Mouse (Mus musculus): ENCODE results near the gene Tbc1d22a. TPM values are rescaled to one million over a fixed set of nuclear protein-coding genes. Genes with fewer than 3 reads are reported as not detected.
"Not testable (repeated sequence)": the region's sequence is repeated elsewhere in the genome, so short reads cannot be mapped to it uniquely, and the experiment has no call there.

The Tbc1d22a gene
- total RNA-seq, 2 experiments from 2014 or later = 16.5 to 20.6 TPM

- not testable (repeated sequence) for DNase-seq
Measured at GRCm38 (mm10) chr15:86181321-86181720, 32.9 kb upstream of the Tbc1d22a start.

- DNase-seq = peak; percentile 63
Measured at GRCm38 (mm10) chr15:86181941-86182439, 32.3 kb upstream of the Tbc1d22a start.

DNA sequence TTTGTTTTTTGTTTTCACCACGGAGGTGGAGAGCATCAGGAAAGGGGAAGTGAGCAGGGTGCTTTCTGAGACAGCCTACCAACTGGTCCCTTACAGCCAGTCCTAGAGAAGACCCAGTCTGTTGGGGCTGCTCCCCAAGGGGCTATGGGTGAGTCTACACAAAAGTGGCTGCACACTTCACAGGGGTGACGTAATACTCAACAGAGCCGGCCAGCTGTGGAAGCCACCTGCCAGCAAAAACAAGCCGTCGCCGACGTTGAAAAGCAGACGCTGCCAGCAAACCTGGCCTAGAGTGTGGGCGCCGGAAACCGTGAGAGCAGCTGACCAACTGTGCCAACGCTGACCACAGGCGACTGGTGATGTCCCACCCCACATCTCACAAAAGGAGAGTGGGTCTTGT is 31.6 kb upstream of the Tbc1d22a start:
- DNase-seq = peak; percentile 77

DNA sequence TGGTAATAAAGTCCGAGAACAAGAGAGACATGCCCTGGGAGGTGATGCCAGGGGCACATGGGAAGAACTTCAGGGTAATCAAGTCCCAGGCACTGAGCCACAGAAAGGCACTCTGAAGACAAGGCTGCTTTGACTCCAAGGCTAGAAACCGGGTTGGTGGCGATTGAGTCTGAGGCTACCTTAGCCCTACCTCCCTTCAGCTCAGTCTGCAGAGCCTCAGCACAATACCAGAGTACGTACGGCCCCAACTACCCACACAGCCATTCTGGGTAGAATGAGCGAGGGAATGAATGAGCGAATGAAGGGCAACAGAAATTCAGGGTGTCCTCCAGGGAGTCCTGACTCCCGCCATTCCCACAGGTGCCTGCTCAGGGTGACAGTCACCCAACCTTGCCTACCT is 30.8 kb upstream of the Tbc1d22a start:
- no peak for DNase-seq

GRCm38 (mm10) chr15:86184071-86184470 is 30.2 kb upstream of the Tbc1d22a start:
- DNase-seq = no peak

DNA sequence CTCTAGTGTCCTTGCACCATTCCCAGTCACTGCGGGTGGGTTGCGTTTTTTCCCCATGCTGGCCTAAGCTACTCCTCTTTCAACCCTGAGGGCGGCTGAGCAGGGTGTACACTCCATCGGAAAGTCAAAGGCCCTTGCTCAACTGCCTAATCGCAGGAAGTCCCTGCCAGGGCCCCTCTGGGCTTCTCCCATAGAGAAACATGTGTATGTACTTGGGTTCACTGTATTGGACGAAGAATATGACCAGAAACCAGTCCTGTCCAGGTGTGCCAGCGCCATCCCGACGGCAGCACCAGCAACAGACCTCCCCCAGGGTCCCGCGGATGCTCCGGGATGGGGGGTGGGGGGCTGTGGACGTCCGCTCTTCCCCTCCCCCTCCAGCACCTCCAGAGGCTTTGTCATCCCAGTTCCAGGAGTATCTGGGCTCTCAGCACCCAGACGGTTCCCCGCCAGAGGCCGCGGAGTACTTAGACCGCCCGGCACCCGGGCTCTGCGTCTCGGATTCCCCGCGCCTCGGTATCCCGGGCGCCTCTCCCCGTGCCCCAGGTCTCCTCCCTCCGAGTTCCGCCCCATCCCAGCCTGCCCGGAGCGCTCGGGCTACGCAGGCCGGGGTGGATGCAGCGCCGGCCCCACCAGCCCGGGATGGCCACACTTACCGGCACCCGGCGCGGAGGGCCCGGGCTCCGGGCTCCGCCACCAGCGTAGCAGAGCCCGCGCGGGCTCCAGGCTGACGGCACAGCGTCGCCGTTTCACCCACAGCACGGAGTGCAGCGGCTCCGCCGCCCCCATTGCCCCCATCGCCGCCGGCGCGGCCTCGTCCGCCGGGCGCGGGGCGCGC is 29.2 kb upstream of the Tbc1d22a start:
- DNase-seq = peak; percentile 59

DNA sequence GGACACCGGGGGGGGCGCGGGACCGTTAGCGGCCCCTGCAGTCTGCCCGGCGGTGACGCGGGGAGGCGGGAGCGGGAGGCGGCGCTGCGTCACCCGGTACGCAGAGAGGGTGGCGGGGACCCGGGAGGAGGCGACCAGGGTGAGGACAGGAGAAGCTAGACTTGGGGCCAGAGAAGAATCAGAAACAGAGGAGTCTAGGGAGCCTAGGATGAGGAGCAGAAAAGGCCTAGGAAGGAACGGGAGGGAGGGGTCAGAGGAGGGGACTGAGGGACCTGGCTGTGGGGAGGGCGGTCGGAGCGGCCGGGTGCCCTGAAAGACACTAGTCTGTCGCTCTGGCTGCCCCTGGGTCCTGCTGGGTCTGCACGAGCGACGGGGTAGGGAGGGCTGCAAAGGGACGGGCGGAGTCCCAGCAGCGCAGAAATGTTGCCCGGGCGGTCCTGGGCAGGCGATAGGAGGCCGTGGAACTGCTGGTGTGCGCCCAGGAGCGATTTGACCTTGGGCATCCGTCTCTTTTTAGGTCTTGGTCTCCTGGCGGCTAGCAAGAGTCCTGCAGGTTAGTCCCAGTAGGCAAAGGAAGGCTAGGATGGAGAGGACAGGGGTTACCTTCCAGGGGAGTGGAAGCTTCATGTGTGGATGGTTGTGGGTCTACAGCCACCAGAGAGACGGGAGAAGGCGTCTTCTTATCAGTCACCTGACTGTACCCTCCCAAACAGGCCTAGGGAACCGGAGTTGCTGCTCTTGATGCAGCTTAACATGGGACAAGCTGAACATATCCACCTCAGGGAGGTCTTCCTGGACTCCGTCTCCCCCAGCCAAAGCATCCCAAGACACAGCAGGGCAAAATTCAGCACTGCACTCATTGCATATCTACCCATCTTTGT is 28.3 kb upstream of the Tbc1d22a start, which contains the start of gene Cerk:
Cerk (minus strand) TSS at position 453 of the 881 bp plus-strand sequence.
- peak; percentile 82 for DNase-seq

- DNase-seq = no peak
Measured at GRCm38 (mm10) chr15:86186686-86187085, 27.6 kb upstream of the Tbc1d22a start.

- no peak for DNase-seq
Measured at GRCm38 (mm10) chr15:86188186-86188585, 26.1 kb upstream of the Tbc1d22a start.

GRCm38 (mm10) chr15:86188746-86189470 is 25.4 kb upstream of the Tbc1d22a start:
- DNase-seq = peak; percentile 88

GRCm38 (mm10) chr15:86190387-86190786 is 23.9 kb upstream of the Tbc1d22a start:
- DNase-seq = no peak

GRCm38 (mm10) chr15:86191505-86191904 is 22.8 kb upstream of the Tbc1d22a start:
- DNase-seq = no peak

- DNase-seq = no peak
Measured at GRCm38 (mm10) chr15:86191933-86192332, 22.3 kb upstream of the Tbc1d22a start.

- peak; percentile 52 for DNase-seq
Measured at GRCm38 (mm10) chr15:86194676-86195453, 19.4 kb upstream of the Tbc1d22a start.

GRCm38 (mm10) chr15:86199052-86199451 is 15.2 kb upstream of the Tbc1d22a start:
- DNase-seq = no peak

- no peak for DNase-seq
Measured at GRCm38 (mm10) chr15:86199482-86199881, 14.8 kb upstream of the Tbc1d22a start.

DNA sequence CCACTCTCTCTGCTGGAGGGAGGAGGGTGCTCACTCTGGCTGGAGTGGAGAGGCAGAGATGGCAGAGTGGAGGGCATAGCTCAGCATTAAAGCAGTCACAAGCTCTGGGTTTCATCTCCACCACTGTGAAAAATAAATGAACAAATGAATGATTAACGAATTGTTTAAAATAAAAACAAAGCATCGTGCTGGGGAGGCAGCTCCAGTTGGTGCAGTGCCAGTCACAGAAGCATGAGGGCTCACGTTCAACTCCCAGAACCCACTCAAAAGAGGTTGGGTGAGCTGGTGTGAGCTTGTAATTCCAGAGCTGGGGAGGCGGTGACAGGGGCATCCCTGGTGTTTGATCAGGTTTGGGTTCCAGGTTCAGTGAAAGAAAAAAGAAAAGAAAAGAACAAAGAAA is 14.1 kb upstream of the Tbc1d22a start:
- no peak for DNase-seq

DNA sequence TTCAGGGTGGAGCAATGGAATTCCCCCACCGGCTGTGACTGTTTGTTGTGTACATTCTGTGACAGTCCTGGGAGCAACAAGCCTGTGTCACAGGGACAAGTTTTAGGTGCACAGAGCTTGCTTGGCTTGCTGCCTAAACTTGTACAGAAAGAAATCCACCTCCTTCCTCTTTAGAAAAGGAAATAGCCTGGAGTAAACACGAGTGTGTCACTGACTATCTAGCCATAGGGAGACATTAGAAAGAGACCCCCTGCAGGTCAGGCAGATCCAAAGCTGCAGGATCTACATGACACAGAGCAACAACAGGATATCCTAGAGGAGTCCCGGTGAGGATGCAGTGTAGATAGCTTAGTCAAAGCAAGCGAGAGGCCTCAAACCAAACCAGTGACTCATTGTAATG is 13.2 kb upstream of the Tbc1d22a start:
- DNase-seq = no peak

GRCm38 (mm10) chr15:86201696-86202330 is 12.4 kb upstream of the Tbc1d22a start:
- DNase-seq = peak; percentile 45

DNA sequence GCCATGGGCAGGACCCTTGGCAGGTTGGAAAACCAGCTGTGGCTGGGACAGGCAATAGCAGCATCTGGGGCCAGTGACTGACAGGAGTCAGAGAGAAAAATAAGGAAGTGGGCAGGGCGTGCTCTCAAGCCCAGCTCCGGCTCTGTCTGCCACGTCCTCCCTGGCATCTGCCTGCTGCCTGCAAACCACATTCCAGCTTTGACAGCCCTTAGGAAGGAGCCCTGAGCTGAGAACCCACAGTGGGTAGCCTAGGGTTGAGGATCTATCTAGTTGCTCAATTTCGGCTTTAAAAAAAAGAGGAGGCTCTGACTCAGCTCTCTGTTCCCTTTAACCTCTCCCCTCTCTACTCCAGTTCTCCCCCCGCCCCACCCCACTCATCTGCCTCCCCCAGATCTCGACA is 11.6 kb upstream of the Tbc1d22a start:
- DNase-seq = no peak

DNA sequence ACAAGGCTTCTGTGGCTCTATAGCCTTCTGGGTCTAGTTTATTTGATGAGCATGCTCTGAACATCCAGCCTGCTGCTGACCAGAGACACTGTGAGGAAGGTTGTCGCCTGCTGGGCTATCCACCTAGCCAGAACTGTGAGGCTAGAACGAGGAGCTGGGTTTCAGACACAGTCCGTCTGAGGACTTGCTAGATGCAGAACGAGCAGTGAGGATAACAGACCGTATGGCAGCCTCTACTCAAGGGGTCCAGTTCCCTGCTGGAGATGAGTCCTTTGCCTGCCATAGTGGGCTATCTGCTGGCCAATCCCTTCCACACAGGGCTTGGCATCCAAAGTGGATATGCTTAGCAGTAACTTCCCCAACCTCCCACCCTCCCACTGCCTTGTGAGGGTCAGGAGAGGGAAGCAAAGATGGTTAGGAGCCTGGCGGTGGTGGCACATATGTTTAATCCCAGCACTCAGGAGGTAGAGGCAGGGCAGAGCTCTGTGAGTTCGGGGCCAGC is 10.9 kb upstream of the Tbc1d22a start:
- DNase-seq = no peak

Measured in heart, postnatal 4 days (tissue).